Mouse (Mus musculus): ENCODE data around the gene Trim66.

Gene Trim66

GRCm38 (mm10) chr7:109508034-109508433 is at the start of gene Trim66:
Gene Trim66, minus strand, starts transcription at chr7:109508134.
- no peak for DNase-seq (ENCODE audit: low spot score in 2 of 2)

GRCm38 (mm10) chr7:109546726-109547125 is 38.8 kb upstream of the Trim66 start:
- no peak for DNase-seq (ENCODE audit: low spot score in 2 of 2)

GRCm38 (mm10) chr7:109546186-109546585 is 38.3 kb upstream of the Trim66 start:
- no peak for DNase-seq (ENCODE audit: low spot score in 2 of 2)

GRCm38 (mm10) chr7:109545255-109545993 is 37.5 kb upstream of the Trim66 start:
- DNase-seq (ENCODE audit: low spot score in 2 of 2), result no peak

- DNase-seq (ENCODE audit: low spot score in 2 of 2), result no peak
These were observed 36.9 kb upstream of the Trim66 start for GRCm38 (mm10) chr7:109544792-109545191.

- DNase-seq (ENCODE audit: low spot score in 2 of 2), result no peak
These were observed 34.4 kb upstream of the Trim66 start for GRCm38 (mm10) chr7:109542364-109542628.

- no peak for DNase-seq (ENCODE audit: low spot score in 2 of 2)
These were observed 33.9 kb upstream of the Trim66 start for GRCm38 (mm10) chr7:109541609-109542363.

GRCm38 (mm10) chr7:109540902-109541301 is 33.0 kb upstream of the Trim66 start:
- DNase-seq (ENCODE audit: low spot score in 2 of 2), result no peak

- peak in 1 of 2 experiments; percentile 38 for DNase-seq (ENCODE audit: low spot score in 2 of 2)
These were observed 28.6 kb upstream of the Trim66 start for GRCm38 (mm10) chr7:109536451-109536946.

GRCm38 (mm10) chr7:109534921-109535320 is 27.0 kb upstream of the Trim66 start:
- no peak for DNase-seq (ENCODE audit: low spot score in 2 of 2)

GRCm38 (mm10) chr7:109533888-109534287 is 26.0 kb upstream of the Trim66 start:
- DNase-seq (ENCODE audit: low spot score in 2 of 2), result no peak

- DNase-seq (ENCODE audit: low spot score in 2 of 2), result no peak
These were observed 25.2 kb upstream of the Trim66 start for GRCm38 (mm10) chr7:109533129-109533528.

GRCm38 (mm10) chr7:109532691-109533090 is 24.8 kb upstream of the Trim66 start:
- DNase-seq (ENCODE audit: low spot score in 2 of 2), result peak in 1 of 2 experiments; percentile 40

GRCm38 (mm10) chr7:109531501-109531900 is 23.6 kb upstream of the Trim66 start:
- no peak for DNase-seq (ENCODE audit: low spot score in 2 of 2)

GRCm38 (mm10) chr7:109529741-109530140 is 21.8 kb upstream of the Trim66 start:
- no peak for DNase-seq (ENCODE audit: low spot score in 2 of 2)

- DNase-seq (ENCODE audit: low spot score in 2 of 2), result peak in 1 of 2 experiments; percentile 49
These were observed 20.4 kb upstream of the Trim66 start for GRCm38 (mm10) chr7:109528356-109528755.

GRCm38 (mm10) chr7:109527536-109527935 is 19.6 kb upstream of the Trim66 start:
- DNase-seq (ENCODE audit: low spot score in 2 of 2), result no peak

GRCm38 (mm10) chr7:109525740-109526663 is 18.1 kb upstream of the Trim66 start:
- DNase-seq (ENCODE audit: low spot score in 2 of 2), result no peak

- no peak for DNase-seq (ENCODE audit: low spot score in 2 of 2)
These were observed 16.8 kb upstream of the Trim66 start for GRCm38 (mm10) chr7:109524763-109525162.

- no peak for DNase-seq (ENCODE audit: low spot score in 2 of 2)
These were observed 16.5 kb upstream of the Trim66 start for GRCm38 (mm10) chr7:109524442-109524744.

- no peak for DNase-seq (ENCODE audit: low spot score in 2 of 2)
These were observed 16.0 kb upstream of the Trim66 start for GRCm38 (mm10) chr7:109523741-109524441.

GRCm38 (mm10) chr7:109523304-109523703 is 15.4 kb upstream of the Trim66 start:
- DNase-seq (ENCODE audit: low spot score in 2 of 2), result no peak
